ENCODE assay signal across 8 mouse cellular contexts in the genomic region with DNA sequence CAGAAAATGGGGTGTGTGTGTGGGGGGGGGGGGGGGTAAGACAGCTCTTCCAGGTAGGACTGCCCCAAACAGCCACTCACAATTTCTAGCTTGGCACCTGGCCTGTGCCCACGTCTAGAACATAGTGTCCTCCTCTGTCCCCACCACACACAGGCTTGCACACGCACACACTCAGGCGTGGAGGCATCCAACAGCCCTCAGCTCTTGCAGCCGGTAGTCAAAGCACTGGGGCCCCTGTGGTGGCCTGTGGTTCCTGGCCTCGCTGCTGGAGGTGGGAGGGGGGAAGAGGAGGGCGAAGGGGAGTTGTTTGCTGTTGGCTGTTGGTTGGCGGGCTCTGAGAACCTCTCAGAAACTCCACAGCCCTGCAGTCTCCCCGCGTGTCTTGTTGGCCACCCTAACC. TPM values are rescaled to one million over a fixed set of nuclear protein-coding genes. Genes with fewer than 3 reads are reported as not detected.
A peak's percentile ranks its signal among the peaks of the same experiment; 100 is the strongest.
DNase-seq lines count a peak whose midpoint lies in the region; ATAC-seq and TF ChIP-seq lines count a peak whose summit lies in the region.

No protein-coding gene starts in this region.

- H3K4me2 ChIP-seq in heart, embryonic 11.5 days = peak overlapping the region; percentile 85
- peak overlapping the region; percentile 86 for H3K4me2 ChIP-seq in liver, embryonic 11.5 days

- peaks cover 98% of the 10 kb centered on the region for H3K27me3 ChIP-seq in heart, embryonic 11.5 days (ENCODE audit: control insufficient read depth, insufficient read depth, low read length)
- peaks cover 13% of the 10 kb centered on the region for H3K27me3 ChIP-seq in spleen, adult 2 months (ENCODE audit: control insufficient read depth, insufficient read depth, low read length)
- peaks cover 95% of the 10 kb centered on the region for H3K27me3 ChIP-seq in liver, embryonic 11.5 days (replicated peaks; ENCODE audit: control insufficient read depth, insufficient read depth, low read length)

- DNase-seq in heart, adult 9 months (ENCODE audit: low spot score in 2 of 2) = no peak
- no peak for DNase-seq in spleen, adult 2 months (ENCODE audit: low read depth in 1 of 2, low spot score in 2 of 2)
- no peak for DNase-seq in spleen, postnatal 14 days (ENCODE audit: low spot score in 2 of 2)
- DNase-seq in liver, embryonic 11.5 days (ENCODE audit: low spot score) = no peak
- DNase-seq in urinary bladder, postnatal 4 days (ENCODE audit: low spot score in 2 of 2) = no peak
- no peak for DNase-seq in ovary, adult 18-20 months (ENCODE audit: low spot score)

- WGBS in heart, embryonic 11.5 days (ENCODE audit: insufficient replicate concordance) = 0% methylated on average over 9 of the region's 9 CpGs
- WGBS in spleen, adult 2 months = under 1% methylated on average over 8 of the region's 9 CpGs
- 2% methylated on average over 9 of the region's 9 CpGs for WGBS in liver, embryonic 11.5 days

- H3K27ac ChIP-seq in heart, embryonic 11.5 days (ENCODE audit: low read depth, low read length) = no peak overlapping the region
- no peak overlapping the region for H3K27ac ChIP-seq in spleen, adult 2 months (ENCODE audit: insufficient read depth, low read length)
- H3K27ac ChIP-seq in liver, embryonic 11.5 days (ENCODE audit: low read depth, low read length) = no peak overlapping the region

- no peak for ATAC-seq in heart, embryonic 11.5 days (replicated peaks; ENCODE audit: insufficient number of reproducible peaks, low FRiP score, low TSS enrichment)
- ATAC-seq in liver, embryonic 11.5 days (replicated peaks; ENCODE audit: low FRiP score) = no peak
- no peak for ATAC-seq in megakaryocyte, adult 5-6 weeks (ENCODE audit: poor library complexity, severe bottlenecking)

- no peak overlapping the region for H3K9ac ChIP-seq in heart, embryonic 11.5 days (ENCODE audit: low read depth, low read length)
- H3K9ac ChIP-seq in liver, embryonic 11.5 days (ENCODE audit: low read depth, low read length) = no peak overlapping the region

- peak overlapping the region; percentile 60 for H3K4me3 ChIP-seq in heart, embryonic 11.5 days (ENCODE audit: low read depth, low read length)
- peak overlapping the region; percentile 48; the same call in 1 of the 2 replicates for H3K4me3 ChIP-seq in spleen, adult 2 months (ENCODE audit: extremely low read depth, insufficient read depth, insufficient read length)
- peak overlapping the region; percentile 59 for H3K4me3 ChIP-seq in liver, embryonic 11.5 days (ENCODE audit: low read depth, low read length)

- no peak for TF ChIP-seq POLR2A in spleen, adult 2 months (IDR thresholded peaks at IDR 0.05; ENCODE audit: low read depth, low read length)

- no peaks in the 10 kb centered on the region for H3K9me3 ChIP-seq in heart, embryonic 11.5 days (replicated peaks; ENCODE audit: control insufficient read depth, low read length)
- H3K9me3 ChIP-seq in liver, embryonic 11.5 days (ENCODE audit: control insufficient read depth, low read length) = no peaks in the 10 kb centered on the region

- H3K4me1 ChIP-seq in heart, embryonic 11.5 days (ENCODE audit: control insufficient read depth, insufficient read depth, low read length) = peaks cover 4% of the 10 kb centered on the region
- H3K4me1 ChIP-seq in spleen, adult 2 months (ENCODE audit: control insufficient read depth, insufficient read depth, insufficient read length) = peaks cover 4% of the 10 kb centered on the region; the same call in 1 of the 2 replicates
- H3K4me1 ChIP-seq in liver, embryonic 11.5 days (replicated peaks; ENCODE audit: control insufficient read depth, insufficient read depth, low read length) = peaks cover 3% of the 10 kb centered on the region

- no peaks in the 10 kb centered on the region for H3K36me3 ChIP-seq in heart, embryonic 11.5 days (ENCODE audit: control insufficient read depth, insufficient read depth, low read length)
- no peaks in the 10 kb centered on the region for H3K36me3 ChIP-seq in spleen, adult 2 months (ENCODE audit: control insufficient read depth, insufficient read depth, low read length)
- no peaks in the 10 kb centered on the region for H3K36me3 ChIP-seq in liver, embryonic 11.5 days (ENCODE audit: control insufficient read depth, insufficient read depth, low read length)

- no peak for TF ChIP-seq CTCF in spleen, adult 2 months (IDR thresholded peaks at IDR 0.05; ENCODE audit: extremely low read depth, insufficient read depth, insufficient read length, insufficient replicate concordance)

RNA-seq across cellular contexts. Expression of a gene that starts 0.9 kb away (rescaled TPM):
- 2.5 and 2.6 TPM in 2 replicates for polyA plus RNA-seq in heart, embryonic 11.5 days (2014; fragmentation: Nextera tagmentation; extraction: Ambion mirVana)
- 3.9 and 4.1 TPM in 2 replicates for polyA plus RNA-seq in spleen, adult 2 months (2012; rRNA removed)
- 1.5 and 1.9 TPM in 2 replicates for polyA plus RNA-seq in liver, embryonic 11.5 days (2014; fragmentation: Nextera tagmentation; extraction: Ambion mirVana)
- 0.38 and 0.71 TPM in 2 replicates for total RNA-seq in megakaryocyte, adult 5-6 weeks (2015)
- total RNA-seq in megakaryocyte, adult 5-6 weeks (2017) = 0.24 and 1.8 TPM in 2 replicates
